Comparison of ENCODE assay signal across 23 mouse cellular contexts in genomic region chr3:40534141-40534540, GRCm38 (mm10).
"Had no signal": no experiment of that assay in that cellular context is flagged by ENCODE, and none has a peak within 500 bp of the region (broad histone marks: within the 10 kb centered on the region; RNA-seq: fewer than 3 reads in every experiment).

No protein-coding gene starts in this region.

- H3K4me2 ChIP-seq: heart, embryonic 11.5 days; heart, embryonic 13.5 days; heart, embryonic 15.5 days; hindbrain, embryonic 12.5 days; intestine, embryonic 15.5 days; limb, embryonic 12.5 days; liver, embryonic 11.5 days; liver, embryonic 13.5 days had no signal

- H3K27ac ChIP-seq: gastrocnemius, adult 2 months; heart, embryonic 13.5 days; heart, embryonic 15.5 days; hindbrain, embryonic 10.5 days; hindbrain, embryonic 12.5 days; hindbrain, embryonic 14.5 days; intestine, embryonic 15.5 days; layer of hippocampus, adult 2 months; left cerebral cortex, adult 2 months; limb, embryonic 10.5 days; limb, embryonic 12.5 days; liver, embryonic 13.5 days had no signal

- H3K4me3 ChIP-seq: gastrocnemius, adult 2 months; heart, embryonic 13.5 days; heart, embryonic 15.5 days; hindbrain, embryonic 10.5 days; hindbrain, embryonic 12.5 days; intestine, embryonic 15.5 days; layer of hippocampus, adult 2 months; left cerebral cortex, adult 2 months; limb, embryonic 10.5 days; limb, embryonic 12.5 days; liver, embryonic 13.5 days had no signal

- H3K9ac ChIP-seq: heart, embryonic 13.5 days; heart, embryonic 15.5 days; hindbrain, embryonic 12.5 days; hindbrain, embryonic 14.5 days; intestine, embryonic 15.5 days; limb, embryonic 12.5 days; liver, embryonic 13.5 days had no signal

- H3K36me3 ChIP-seq: heart, embryonic 13.5 days; heart, embryonic 15.5 days; hindbrain, embryonic 10.5 days; hindbrain, embryonic 12.5 days; intestine, embryonic 15.5 days; limb, embryonic 10.5 days; limb, embryonic 12.5 days; liver, embryonic 13.5 days had no signal

- H3K9me3 ChIP-seq: heart, embryonic 13.5 days; heart, embryonic 15.5 days; hindbrain, embryonic 12.5 days; intestine, embryonic 15.5 days; limb, embryonic 10.5 days; limb, embryonic 12.5 days had no signal

- DNase-seq: gastrocnemius, adult 2 months; gastrocnemius, postnatal 10 days; gastrocnemius, postnatal 25 days; heart, postnatal 4 days; kidney, adult 18-20 months; kidney, adult 8-10 months; kidney, postnatal 10 days; kidney, postnatal 25 days; kidney, postnatal 4 days; liver; liver, embryonic 13.5 days had no signal
